Mouse (Mus musculus) inflammation-experienced regulatory T-cells (primary cell): ENCODE results near the gene Stx16. TPM values are rescaled to one million over a fixed set of nuclear protein-coding genes. Genes with fewer than 3 reads are reported as not detected.

Experiments
- polyA plus RNA-seq, 2 experiments: library from polyadenylated mRNA; unstranded; fragments of 100-300 nt; shearing (Covaris generic); gene quantifications; one replicate each; pipeline ENCODE4 v1.2.1; 2017

The Stx16 gene
- polyA plus RNA-seq: 10 to 100 TPM; 18.6 to 22.3 TPM

GRCm38 (mm10) chr2:174075673-174076432, at the start of gene Stx16:
Gene Stx16 (plus strand): TSS chr2:174076308.

GRCm38 (mm10) chr2:174109991-174110782, 34.1 kb downstream of the Stx16 start, which contains the start of gene Npepl1:
Gene Npepl1 (plus strand): TSS chr2:174110349.

Other genes starting within 250 kb of the Stx16 start
- gene Npepl1, start 34.0 kb downstream of the Stx16 start, polyA plus RNA-seq: 100 to 1,000 TPM; 124 to 136 TPM
- gene Gnas, start 208.0 kb downstream of the Stx16 start, polyA plus RNA-seq: 100 to 1,000 TPM; 724 to 791 TPM